Mouse (Mus musculus): Measurements from ENCODE around the gene Mycbp2.

DNA sequence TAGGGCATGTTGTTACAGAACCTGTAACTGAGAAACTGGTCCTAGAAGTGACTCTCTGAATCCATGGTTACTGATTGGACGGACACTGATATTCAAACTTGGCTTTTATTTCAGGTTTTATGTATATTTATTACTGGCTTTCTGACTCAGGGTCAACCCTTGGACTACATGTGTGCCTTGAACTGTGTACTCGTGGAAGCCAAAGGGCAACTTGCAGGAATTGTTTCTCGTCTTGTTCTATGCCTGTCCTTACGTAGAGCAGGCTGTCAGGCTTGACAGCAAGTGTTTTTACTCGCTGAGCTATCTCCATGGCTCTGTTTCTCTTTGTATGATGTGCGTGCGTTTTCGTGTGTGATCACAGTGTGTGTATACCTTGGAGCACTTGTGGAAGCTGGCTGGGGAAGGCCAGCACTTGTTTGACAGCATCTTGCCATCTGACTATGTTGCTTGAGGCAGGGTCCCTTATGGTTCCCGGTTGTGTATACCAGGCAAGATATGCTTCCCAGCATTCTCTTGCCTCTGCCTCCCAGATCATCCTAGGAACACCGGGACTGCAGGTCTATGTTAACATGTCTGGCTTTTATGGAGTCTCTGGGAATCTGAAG lies 243.8 kb downstream of the Mycbp2 start:
- TF ChIP-seq GATA1 (IDR thresholded peaks at IDR 0.05; ENCODE audit: borderline replicate concordance, low read length) (no peak), FLI1 (IDR thresholded peaks at IDR 0.05; ENCODE audit: low read length) (no peak)

Data from megakaryocyte, embryonic 14.5 days (primary cell).